Mouse (Mus musculus): ENCODE results near the gene Dock4. TPM values are rescaled to one million over a fixed set of nuclear protein-coding genes. Genes with fewer than 3 reads are reported as not detected.
A peak's percentile ranks its signal among the peaks of the same experiment; 100 is the strongest.

The Dock4 gene
- 10 to 100 TPM; 11.2 to 11.7 TPM for total RNA-seq (2021)

- DNase-seq = peak; percentile 97
- intact Hi-C loops (cut with DNase I) = loop anchor here (2.0 to 10.0 kb wide), 8 partner anchors 36 to 411 kb away; partner anchors contain the start of gene Arl4a
These were observed at the start of gene Dock4, which contains the start of gene Zfp277 for GRCm38 (mm10) chr12:40445648-40446449. TSS of gene Dock4 (plus strand) at chr12:40445952. TSS of gene Zfp277 (minus strand) at chr12:40445902.

GRCm38 (mm10) chr12:40398916-40399315 is 46.8 kb upstream of the Dock4 start:
- no peak for DNase-seq
- intact Hi-C loops (cut with DNase I) = no loop called here

- no peak for DNase-seq
- intact Hi-C loops (cut with DNase I) = no loop called here
These were observed 46.4 kb upstream of the Dock4 start for GRCm38 (mm10) chr12:40399386-40399785.

GRCm38 (mm10) chr12:40399812-40400211 is 45.9 kb upstream of the Dock4 start:
- intact Hi-C loops (cut with DNase I) = no loop called here
- DNase-seq = no peak

- DNase-seq = no peak
- intact Hi-C loops (cut with DNase I) = no loop called here
These were observed 31.0 kb upstream of the Dock4 start for GRCm38 (mm10) chr12:40414682-40415311.

GRCm38 (mm10) chr12:40415312-40415925 is 30.3 kb upstream of the Dock4 start:
- DNase-seq = no peak
- intact Hi-C loops (cut with DNase I) = no loop called here

GRCm38 (mm10) chr12:40417257-40417656 is 28.5 kb upstream of the Dock4 start:
- intact Hi-C loops (cut with DNase I) = no loop called here
- no peak for DNase-seq

GRCm38 (mm10) chr12:40424991-40425390 is 20.8 kb upstream of the Dock4 start:
- intact Hi-C loops (cut with DNase I) = no loop called here
- DNase-seq = no peak

- intact Hi-C loops (cut with DNase I) = no loop called here
- DNase-seq = no peak
These were observed 18.1 kb upstream of the Dock4 start for GRCm38 (mm10) chr12:40427606-40428005.

GRCm38 (mm10) chr12:40429976-40430375 is 15.8 kb upstream of the Dock4 start:
- intact Hi-C loops (cut with DNase I) = no loop called here
- DNase-seq = no peak

GRCm38 (mm10) chr12:40431075-40431474 is 14.7 kb upstream of the Dock4 start:
- intact Hi-C loops (cut with DNase I) = no loop called here
- no peak for DNase-seq

- intact Hi-C loops (cut with DNase I) = no loop called here
- no peak for DNase-seq
These were observed 11.7 kb upstream of the Dock4 start for GRCm38 (mm10) chr12:40434101-40434500.

GRCm38 (mm10) chr12:40438049-40438448 is 7.7 kb upstream of the Dock4 start:
- intact Hi-C loops (cut with DNase I) = no loop called here

GRCm38 (mm10) chr12:40445206-40445605 is 546 bp upstream of the Dock4 start:
- no peak for DNase-seq
- intact Hi-C loops (cut with DNase I) = loop anchor here (5.0 to 10.0 kb wide), 6 partner anchors 37 to 410 kb away; partner anchors contain the start of gene Arl4a

More at GRCm38 (mm10) chr12:40438049-40438448, 7.7 kb upstream of the Dock4 start:
- DNase-seq = no peak

GRCm38 (mm10) chr12:40446450-40447381 is 964 bp downstream of the Dock4 start:
- intact Hi-C loops (cut with DNase I) = loop anchor here (2.0 to 10.0 kb wide), 8 partner anchors 36 to 412 kb away; partner anchors contain the start of gene Arl4a
- DNase-seq = peak; percentile 50 to 69

GRCm38 (mm10) chr12:40447561-40448355 is 2.0 kb downstream of the Dock4 start:
- intact Hi-C loops (cut with DNase I) = loop anchor here (2.0 to 10.0 kb wide), 8 partner anchors 35 to 413 kb away; partner anchors contain the start of gene Arl4a
- DNase-seq = no peak

GRCm38 (mm10) chr12:40449119-40449795 is 3.5 kb downstream of the Dock4 start:
- intact Hi-C loops (cut with DNase I) = loop anchor here (5.0 to 10.0 kb wide), 6 partner anchors 33 to 414 kb away; partner anchors contain the start of gene Arl4a
- no peak for DNase-seq

GRCm38 (mm10) chr12:40456517-40456916 is 10.8 kb downstream of the Dock4 start:
- no peak for DNase-seq
- intact Hi-C loops (cut with DNase I) = no loop called here

All from heart, postnatal 36 days (tissue).